Mouse (Mus musculus) embryonic facial prominence, embryonic 11.5 days (tissue): ENCODE data around the gene Kcnd1. TPM values are rescaled to one million over a fixed set of nuclear protein-coding genes. Genes with fewer than 3 reads are reported as not detected.
A peak's percentile ranks its signal among the peaks of the same experiment; 100 is the strongest.

Experiments used
- ATAC-seq: fragments of 200-750 bp; cut with Nextera tagmentation; replicated peaks from 2 replicates; pipeline ENCODE4 v1.8.0; 2017; ENCODE audit warnings: low read depth; ENCODE audit not compliant: insufficient number of reproducible peaks, low FRiP score, low TSS enrichment
- DNase-seq: peaks from one replicate; pipeline ENCODE4 v3.0.0-alpha.2; 2015; ENCODE audit warnings: low spot score
- H3K27ac ChIP-seq: fragments of 300-500 bp; sonication (generic); replicated peaks from 2 replicates; pipeline ENCODE4 v1.5.1; 2014; ENCODE audit warnings: mild to moderate bottlenecking, low read depth, low read length, control low read depth
- H3K27me3 ChIP-seq: fragments of 300-500 bp; sonication (generic); 2 replicates; pipeline ENCODE4 v1.6.1; 2014; ENCODE audit warnings: mild to moderate bottlenecking, low read length, moderate library complexity, mixed read lengths; ENCODE audit not compliant: control insufficient read depth, insufficient read depth
- H3K36me3 ChIP-seq: fragments of 300-500 bp; sonication (generic); replicated peaks from 2 replicates; pipeline ENCODE4 v1.6.1; 2014; ENCODE audit warnings: low read depth, mild to moderate bottlenecking, low read length, moderate library complexity, mixed read lengths; ENCODE audit not compliant: control insufficient read depth, insufficient read depth
- H3K4me1 ChIP-seq: fragments of 300-500 bp; sonication (generic); 2 replicates; pipeline ENCODE4 v1.6.1; 2014; ENCODE audit warnings: low read length, mixed read lengths; ENCODE audit not compliant: control insufficient read depth, insufficient read depth
- H3K4me2 ChIP-seq: fragments of 300-500 bp; sonication (generic); 2 replicates; pipeline ENCODE4 v1.6.1; 2014; ENCODE audit warnings: low read depth, mild to moderate bottlenecking, control low read depth, low read length, moderate library complexity
- H3K4me3 ChIP-seq: fragments of 300-500 bp; sonication (generic); 2 replicates; pipeline ENCODE4 v1.5.1; 2014; ENCODE audit warnings: low read depth, low read length, control low read depth
- H3K9ac ChIP-seq: fragments of 300-500 bp; sonication (generic); replicated peaks from 2 replicates; pipeline ENCODE4 v1.6.1; 2014; ENCODE audit warnings: mild to moderate bottlenecking, control low read depth, low read length
- H3K9me3 ChIP-seq: fragments of 300-500 bp; sonication (generic); replicated peaks from 2 replicates; pipeline ENCODE4 v1.6.1; 2016; ENCODE audit warnings: mild to moderate bottlenecking, low read length, inconsistent platforms, mixed read lengths; ENCODE audit not compliant: control insufficient read depth
- WGBS: fragments of 180-500 bp; shearing (Covaris S2); extraction: QIAGEN DNeasy Blood & Tissue Kit; methylation state at CpG from one replicate; pipeline ENCODE4 v1.1.7; 2014; 5-methylcytosine and 5-hydroxymethylcytosine counted together
- polyA plus RNA-seq: library from polyadenylated mRNA; unstranded; fragments of >200 nt; fragmentation: Nextera tagmentation; extraction: Ambion mirVana; gene quantifications from 2 replicates; pipeline ENCODE4 v1.2.1, GENCODE M21; 2014

Gene Kcnd1
- 0.86 and 1.2 TPM in 2 replicates for polyA plus RNA-seq

DNA sequence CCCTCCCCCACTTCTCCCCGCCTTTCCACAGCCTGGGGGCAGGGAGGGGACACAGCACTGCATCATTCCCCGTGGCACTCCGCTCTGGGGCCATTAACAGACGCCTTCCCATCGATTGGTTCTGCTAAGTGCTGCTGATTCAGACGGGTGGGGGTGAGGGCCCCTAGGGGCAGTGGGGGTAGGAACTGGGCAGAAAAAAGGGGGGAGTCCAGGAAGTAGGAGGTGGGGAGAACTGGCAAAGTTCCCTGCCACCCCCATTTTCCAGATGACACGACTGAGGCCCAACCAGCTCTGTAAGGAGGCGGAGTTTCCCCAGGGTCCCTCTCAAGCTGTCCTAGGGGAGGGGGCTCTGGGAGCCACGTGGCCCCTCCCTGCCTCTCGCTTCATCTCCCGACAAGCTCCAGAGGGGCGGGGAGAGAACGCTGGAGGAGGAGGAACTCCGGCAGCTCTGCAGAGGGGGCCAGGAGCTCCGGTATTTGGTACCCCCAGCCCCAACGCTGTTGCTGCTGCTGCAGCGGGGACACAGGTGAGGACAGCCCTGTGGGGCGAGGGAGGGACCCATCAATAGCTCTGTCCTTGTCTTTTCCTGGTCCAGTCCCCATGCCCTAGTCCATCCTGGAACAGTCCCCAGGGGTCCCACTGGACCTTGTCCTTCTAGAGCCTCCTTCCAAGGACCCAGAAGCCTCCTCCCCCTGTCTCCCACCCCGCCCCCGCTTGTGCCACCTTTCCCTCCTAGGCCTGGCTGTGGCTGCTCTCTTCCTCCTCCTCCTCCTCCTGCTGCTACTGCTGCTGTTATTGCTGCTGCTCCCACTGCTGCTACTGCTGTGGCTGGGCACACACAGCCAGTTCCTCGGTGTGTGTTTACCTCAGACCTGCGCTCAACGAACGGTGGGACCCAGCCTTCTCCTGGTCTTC is at the start of gene Kcnd1:
TSS of gene Kcnd1 (plus strand) at position 425 of the 915 bp plus-strand sequence.
- peak within 1 kb of the TSS; percentile 25 for H3K4me3 ChIP-seq
- H3K36me3 ChIP-seq, result no peaks in the 10 kb centered on the region; the same call in 1 of the 2 replicates
- H3K27me3 ChIP-seq, result no peaks in the 10 kb centered on the region
- H3K9me3 ChIP-seq, result no peaks in the 10 kb centered on the region
- 19% methylated on average over 21 of the region's 24 CpGs for WGBS
- H3K4me2 ChIP-seq, result peak within 1 kb of the TSS; percentile 47
- H3K27ac ChIP-seq, result no peak within 1 kb of the TSS
- H3K4me1 ChIP-seq, result no peaks in the 10 kb centered on the region
- peak; percentile 28 for DNase-seq
- ATAC-seq, result peak; percentile 67
- peak within 1 kb of the TSS; percentile 37 for H3K9ac ChIP-seq

DNA sequence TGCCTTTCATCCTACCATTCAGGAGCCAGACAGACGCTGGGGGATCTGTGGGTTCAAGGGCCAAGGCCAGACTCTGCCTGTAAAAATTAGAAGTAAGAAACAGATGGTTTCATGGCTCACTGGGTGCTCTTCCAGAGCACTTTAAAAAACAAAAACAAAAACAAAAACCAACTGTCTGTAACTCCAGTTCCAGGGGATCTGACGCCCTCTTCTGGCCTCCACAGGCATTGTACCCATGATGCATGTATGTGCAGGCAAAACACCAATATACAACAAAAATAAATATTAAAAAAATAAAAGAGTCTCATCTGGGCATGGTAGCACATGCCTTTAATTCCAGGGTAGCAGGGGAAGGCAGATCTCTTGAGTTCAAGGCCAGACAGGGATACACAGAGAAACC is 49.3 kb upstream of the Kcnd1 start:
- H3K27ac ChIP-seq, result no peak overlapping the region
- no peak overlapping the region for H3K4me2 ChIP-seq
- no peaks in the 10 kb centered on the region for H3K9me3 ChIP-seq
- ATAC-seq, result no peak
- no peaks in the 10 kb centered on the region; the same call in 1 of the 2 replicates for H3K36me3 ChIP-seq
- no peak for DNase-seq
- H3K4me3 ChIP-seq, result no peak overlapping the region
- no peaks in the 10 kb centered on the region for H3K4me1 ChIP-seq
- H3K9ac ChIP-seq, result no peak overlapping the region
- WGBS, result 60% methylated on average over 2 of the region's 2 CpGs
- H3K27me3 ChIP-seq, result no peaks in the 10 kb centered on the region

- Histone ChIP-seq H3K4me3 (no peak overlapping the region), H3K27me3 (no peaks in the 10 kb centered on the region), H3K9ac (no peak overlapping the region), H3K4me2 (no peak overlapping the region), H3K27ac (no peak overlapping the region), H3K36me3 (no peaks in the 10 kb centered on the region), H3K9me3 (no peaks in the 10 kb centered on the region), H3K4me1 (no peaks in the 10 kb centered on the region)
- 75% methylated on average over 9 of the region's 9 CpGs for WGBS
- DNase-seq (no peak), ATAC-seq (no peak)
These were observed 46.4 kb upstream of the Kcnd1 start for GRCm38 (mm10) chrX:7775501-7776205.

- Histone ChIP-seq H3K4me1 (no peaks in the 10 kb centered on the region), H3K9me3 (no peaks in the 10 kb centered on the region), H3K4me3 (no peak overlapping the region), H3K27me3 (no peaks in the 10 kb centered on the region), H3K4me2 (no peak overlapping the region), H3K36me3 (no peaks in the 10 kb centered on the region), H3K27ac (no peak overlapping the region), H3K9ac (no peak overlapping the region)
- DNase-seq, result peak; percentile 63
- 48% methylated on average over 8 of the region's 8 CpGs for WGBS
- peak; percentile 83; the same call in 1 of the 2 replicates for ATAC-seq
These were observed 45.6 kb upstream of the Kcnd1 start for GRCm38 (mm10) chrX:7776329-7777082.

DNA sequence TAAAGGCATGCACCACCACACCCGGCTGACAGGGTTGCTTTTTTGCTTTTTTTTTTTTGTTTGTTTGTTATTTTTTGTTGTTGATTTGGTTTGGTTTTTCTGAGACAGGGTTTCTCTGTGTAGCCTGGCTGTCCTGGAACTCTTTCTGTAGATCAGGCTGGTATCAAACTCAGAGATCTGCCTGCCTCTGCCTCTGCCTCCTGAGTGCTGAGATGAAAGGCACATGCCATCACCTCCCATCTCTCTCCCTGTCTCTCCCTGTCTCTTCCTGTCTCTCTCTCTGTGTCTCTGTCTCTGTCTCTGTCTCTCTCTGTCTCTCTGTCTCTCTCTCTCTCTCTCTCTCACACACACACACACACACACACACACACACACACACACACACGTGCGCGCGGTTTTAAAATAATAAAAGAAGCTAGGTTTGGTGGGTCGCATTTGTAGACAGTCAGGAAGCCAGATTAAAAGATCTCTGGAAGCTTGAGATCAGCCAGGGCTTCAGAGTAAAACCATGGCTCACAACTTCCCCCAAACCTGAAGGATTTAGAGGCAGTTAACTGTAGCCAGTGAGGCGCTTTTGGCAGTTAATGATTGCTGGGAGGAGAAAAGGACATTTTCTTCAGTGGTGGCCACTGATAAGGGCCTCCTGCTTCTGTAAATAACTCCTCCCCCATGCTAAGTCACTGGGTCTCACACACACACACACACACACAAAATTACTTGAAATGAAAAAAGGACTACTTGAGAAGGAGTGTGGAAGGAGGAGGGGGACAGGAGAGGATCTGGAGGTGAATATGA is 43.4 kb upstream of the Kcnd1 start:
- H3K4me1 ChIP-seq, result no peaks in the 10 kb centered on the region

DNA sequence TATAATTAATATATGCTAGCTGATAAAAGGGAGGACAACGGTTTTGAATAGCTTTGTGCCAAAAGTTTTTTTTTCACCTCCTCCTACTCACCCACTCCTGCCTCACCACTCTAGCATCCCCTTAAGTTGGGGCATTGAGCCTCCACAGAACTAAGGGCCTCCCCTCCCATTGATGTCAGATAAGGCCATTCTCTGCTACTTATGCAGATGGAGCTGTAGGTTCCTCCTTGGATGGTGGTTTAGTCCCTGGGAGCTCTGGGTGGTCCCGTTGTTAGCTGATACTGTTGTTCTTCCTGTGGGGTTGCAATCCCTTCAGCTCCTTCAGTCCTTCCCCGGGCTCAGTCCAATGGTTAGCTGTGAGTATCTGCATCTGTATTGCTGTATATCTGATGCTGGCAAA is 42.8 kb upstream of the Kcnd1 start:
- no peaks in the 10 kb centered on the region for H3K27me3 ChIP-seq
- WGBS, result 13% methylated on average over 3 of the region's 3 CpGs
- no peaks in the 10 kb centered on the region for H3K9me3 ChIP-seq
- no peaks in the 10 kb centered on the region for H3K36me3 ChIP-seq
- H3K4me1 ChIP-seq, result no peaks in the 10 kb centered on the region
- DNase-seq (no peak), ATAC-seq (no peak)
- H3K9ac ChIP-seq, result no peak overlapping the region
- no peak overlapping the region for H3K27ac ChIP-seq
- no peak overlapping the region for H3K4me3 ChIP-seq
- H3K4me2 ChIP-seq, result no peak overlapping the region

More for the DNA sequence above, 43.4 kb upstream of the Kcnd1 start:
- DNase-seq, result no peak
- H3K9ac ChIP-seq, result no peak overlapping the region
- H3K36me3 ChIP-seq, result no peaks in the 10 kb centered on the region
- no peak overlapping the region for H3K4me2 ChIP-seq
- no peak for ATAC-seq
- 75% methylated on average over 7 of the region's 7 CpGs for WGBS
- H3K4me3 ChIP-seq, result no peak overlapping the region
- no peak overlapping the region for H3K27ac ChIP-seq
- no peaks in the 10 kb centered on the region for H3K9me3 ChIP-seq
- no peaks in the 10 kb centered on the region for H3K27me3 ChIP-seq

- Histone ChIP-seq H3K4me1 (no peaks in the 10 kb centered on the region), H3K27ac (no peak overlapping the region), H3K4me3 (no peak overlapping the region), H3K36me3 (no peaks in the 10 kb centered on the region), H3K27me3 (no peaks in the 10 kb centered on the region), H3K4me2 (no peak overlapping the region), H3K9me3 (no peaks in the 10 kb centered on the region), H3K9ac (no peak overlapping the region)
- WGBS, result 86% methylated on average over 4 of the region's 4 CpGs
- no peak for ATAC-seq
- DNase-seq, result no peak
These were observed 39.4 kb upstream of the Kcnd1 start for GRCm38 (mm10) chrX:7782603-7783092.
